Mouse (Mus musculus): Measurements from ENCODE around the gene Fbxl14.
"Not testable (repeated sequence)": the region's sequence is repeated elsewhere in the genome, so short reads cannot be mapped to it uniquely, and the experiment has no call there.

The Fbxl14 gene

GRCm38 (mm10) chr6:119470777-119471176, 8.7 kb upstream of the Fbxl14 start:
- DNase-seq (ENCODE audit: low spot score in 2 of 2), result no peak

- DNase-seq (ENCODE audit: low spot score in 2 of 2), result peak; percentile 45 to 78
Observed at GRCm38 (mm10) chr6:119472135-119472534, 7.3 kb upstream of the Fbxl14 start.

- no peak for DNase-seq (ENCODE audit: low spot score in 2 of 2)
Observed at GRCm38 (mm10) chr6:119472705-119473104, 6.8 kb upstream of the Fbxl14 start.

GRCm38 (mm10) chr6:119473446-119473845, 6.0 kb upstream of the Fbxl14 start:
- no peak for DNase-seq (ENCODE audit: low spot score in 2 of 2)

DNA sequence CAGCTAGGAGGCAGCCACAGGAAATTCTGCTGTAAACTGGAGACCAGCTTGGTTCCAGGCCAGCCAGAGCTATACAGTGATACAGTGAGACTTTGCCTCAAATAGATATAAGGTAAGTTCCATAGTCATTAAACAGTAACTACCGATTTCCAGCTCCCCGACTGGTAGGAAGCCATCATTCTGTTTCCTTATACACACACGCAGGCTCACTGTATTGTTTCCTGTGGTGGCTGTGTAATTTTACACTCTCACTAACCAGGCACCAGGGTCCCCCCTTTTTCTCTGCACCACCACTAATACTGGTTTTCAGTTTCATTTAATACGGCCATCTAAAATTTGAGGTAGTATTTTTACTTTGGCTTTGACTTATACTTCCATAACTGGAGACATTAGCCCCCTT, 5.5 kb upstream of the Fbxl14 start:
- DNase-seq (ENCODE audit: low spot score in 2 of 2), result no peak

- DNase-seq (ENCODE audit: low spot score in 2 of 2), result no peak
Observed at GRCm38 (mm10) chr6:119475988-119476387, 3.5 kb upstream of the Fbxl14 start.

GRCm38 (mm10) chr6:119477686-119478310, 1.7 kb upstream of the Fbxl14 start:
- no peak for DNase-seq (ENCODE audit: low spot score in 2 of 2)

- DNase-seq (ENCODE audit: low spot score in 2 of 2), result peak; percentile 86 to 89
Observed at GRCm38 (mm10) chr6:119478560-119479342, 717 bp upstream of the Fbxl14 start.

GRCm38 (mm10) chr6:119479876-119480705, 623 bp downstream of the Fbxl14 start:
- DNase-seq (ENCODE audit: low spot score in 2 of 2), result peak; percentile 59 to 67

DNA sequence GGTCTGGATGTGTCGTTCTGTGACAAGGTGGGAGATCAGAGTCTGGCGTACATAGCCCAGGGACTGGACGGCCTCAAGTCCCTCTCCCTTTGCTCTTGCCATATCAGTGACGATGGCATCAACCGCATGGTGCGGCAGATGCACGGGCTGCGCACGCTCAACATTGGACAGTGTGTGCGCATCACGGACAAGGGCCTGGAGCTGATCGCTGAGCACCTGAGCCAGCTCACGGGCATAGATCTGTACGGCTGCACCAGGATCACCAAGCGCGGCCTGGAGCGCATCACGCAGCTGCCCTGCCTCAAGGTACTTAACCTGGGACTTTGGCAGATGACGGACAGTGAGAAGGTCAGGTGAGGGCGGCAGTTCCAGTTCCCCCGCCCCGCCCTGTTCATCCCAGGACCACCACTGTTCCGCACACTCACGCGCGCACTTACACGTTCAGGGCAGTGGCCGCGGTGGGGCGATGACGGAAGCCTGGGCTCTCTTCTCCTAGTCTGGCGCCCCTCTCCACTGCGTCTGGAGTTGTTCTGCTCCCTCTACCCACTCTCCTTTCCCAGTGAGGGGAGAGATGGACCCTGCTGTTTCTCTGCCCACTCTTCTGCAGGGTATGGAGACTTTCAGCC, 1.4 kb downstream of the Fbxl14 start:
- DNase-seq (ENCODE audit: low spot score in 2 of 2), result no peak

DNA sequence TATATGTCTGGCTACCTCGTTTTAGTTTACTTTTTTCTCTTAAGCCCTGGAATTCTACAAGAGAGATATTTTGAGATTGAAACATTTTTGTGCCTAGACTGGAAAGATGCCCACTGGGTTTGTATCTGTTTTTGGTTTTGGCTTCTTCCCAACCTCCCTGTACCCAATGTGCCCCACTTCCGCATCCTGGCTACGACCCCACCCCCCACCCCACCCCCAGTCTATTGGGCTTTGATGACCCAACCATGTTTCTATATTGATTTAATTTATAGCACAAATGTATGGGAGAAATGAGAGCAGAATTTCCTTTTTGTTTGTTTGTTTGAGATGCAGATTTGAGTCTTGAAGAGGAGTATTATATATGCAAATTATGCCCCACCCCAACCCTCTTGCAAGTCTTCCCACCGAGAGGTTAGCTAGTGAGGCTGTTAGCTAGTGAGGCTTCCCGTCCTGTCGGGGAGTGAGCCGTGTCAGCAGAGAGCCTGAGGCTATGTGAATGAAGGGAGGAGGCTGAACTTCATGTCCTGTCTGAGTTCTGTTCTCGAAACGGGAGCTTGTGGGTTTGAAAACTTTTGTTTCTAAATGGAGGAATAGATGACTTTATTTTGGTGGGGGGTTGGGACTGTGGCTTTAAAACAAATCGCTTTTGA, 2.4 kb downstream of the Fbxl14 start:
- not testable (repeated sequence) for DNase-seq (ENCODE audit: low spot score in 2 of 2)

- peak in 1 of 2 experiments; percentile 50 for DNase-seq (ENCODE audit: low spot score in 2 of 2)
Observed at GRCm38 (mm10) chr6:119482958-119483600, 3.6 kb downstream of the Fbxl14 start.

- DNase-seq (ENCODE audit: low spot score in 2 of 2), result no peak
Observed at GRCm38 (mm10) chr6:119485486-119485885, 6.0 kb downstream of the Fbxl14 start.

GRCm38 (mm10) chr6:119486381-119487084, 7.1 kb downstream of the Fbxl14 start:
- DNase-seq (ENCODE audit: low spot score in 2 of 2), result no peak

DNA sequence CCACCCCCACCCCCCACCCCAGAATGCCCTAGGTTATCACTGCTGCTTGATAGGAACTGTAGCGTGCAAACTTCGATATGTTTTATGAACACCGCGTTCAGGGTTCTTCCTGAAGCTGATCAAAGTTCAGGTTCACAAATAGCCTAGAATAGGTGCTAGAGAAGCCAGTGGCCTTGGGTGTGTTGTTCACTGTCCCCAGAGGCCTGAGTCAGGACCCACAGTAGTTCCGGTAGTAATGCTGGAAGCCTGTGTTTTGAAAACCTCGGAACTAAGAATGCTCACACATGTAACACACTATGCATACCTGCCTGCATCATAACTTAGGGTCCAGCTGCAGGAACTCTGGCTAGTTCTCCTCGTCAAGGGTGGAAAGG, 7.6 kb downstream of the Fbxl14 start:
- DNase-seq (ENCODE audit: low spot score in 2 of 2), result no peak

DNA sequence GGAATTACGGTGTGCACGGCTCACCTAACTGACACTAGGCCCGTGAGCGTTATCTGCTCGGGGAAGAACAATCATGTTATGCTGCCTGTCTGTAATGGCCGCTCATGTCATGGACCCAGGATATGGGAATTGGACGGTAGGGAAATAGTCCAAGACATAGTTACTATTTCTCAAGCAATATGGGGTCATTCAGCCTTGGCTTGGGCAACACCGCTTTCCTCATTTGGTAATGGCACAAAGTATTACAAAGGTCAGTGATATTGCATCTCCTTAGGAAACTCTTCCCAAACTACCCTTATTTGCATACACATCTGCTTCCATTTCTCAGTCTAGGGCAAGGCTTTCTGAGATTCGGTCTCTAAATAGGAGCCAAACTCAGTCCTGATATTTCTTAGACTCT, 8.2 kb downstream of the Fbxl14 start:
- DNase-seq (ENCODE audit: low spot score in 2 of 2), result no peak

GRCm38 (mm10) chr6:119489765-119490164, 10.3 kb downstream of the Fbxl14 start:
- DNase-seq (ENCODE audit: low spot score in 2 of 2), result no peak

DNA sequence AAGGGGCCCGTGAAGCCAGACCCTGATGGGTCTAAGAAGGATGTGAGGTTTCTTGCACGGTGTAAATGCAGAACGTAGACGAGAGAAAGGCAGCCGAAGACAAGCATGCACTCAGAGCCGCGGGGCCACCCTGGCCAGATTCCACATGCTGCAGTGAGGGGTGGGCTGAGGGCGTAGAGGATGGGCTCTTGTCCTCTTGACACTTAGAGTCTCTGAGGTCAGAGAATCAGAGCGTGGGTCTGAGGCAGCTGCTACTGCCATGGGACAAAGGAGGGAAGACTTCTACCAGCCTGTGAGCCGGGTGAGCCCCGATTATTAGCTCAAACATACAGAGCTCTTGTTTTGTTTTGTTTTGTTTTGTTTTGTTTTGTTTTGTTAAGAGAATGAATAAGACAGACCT, 11.1 kb downstream of the Fbxl14 start:
- DNase-seq (ENCODE audit: low spot score in 2 of 2), result no peak

DNA sequence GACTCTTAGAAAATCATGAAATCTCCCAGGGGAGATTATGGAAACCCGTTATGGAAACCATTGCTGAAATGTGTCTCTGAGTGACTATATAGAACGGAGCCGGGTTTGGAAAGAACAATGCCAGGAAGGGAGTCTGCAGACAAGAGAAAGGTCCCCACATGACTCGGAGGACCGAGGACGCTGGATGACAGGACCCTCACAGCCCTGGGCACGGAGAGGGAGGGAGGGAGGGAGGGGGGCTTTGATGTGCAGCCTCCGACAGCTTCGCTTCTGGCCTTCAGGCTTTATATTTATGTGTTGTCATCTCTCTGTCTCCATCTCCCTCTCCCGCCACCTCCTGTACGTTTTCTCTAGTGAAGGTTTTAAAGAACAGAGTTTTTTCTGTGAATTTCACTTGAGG, 11.5 kb downstream of the Fbxl14 start:
- DNase-seq (ENCODE audit: low spot score in 2 of 2), result no peak

GRCm38 (mm10) chr6:119491997-119492629, 12.6 kb downstream of the Fbxl14 start:
- DNase-seq (ENCODE audit: low spot score in 2 of 2), result no peak

Data from urinary bladder, postnatal 4 days (tissue).